Mouse (Mus musculus): ENCODE results near the gene Fcnb. TPM values are rescaled to one million over a fixed set of nuclear protein-coding genes. Genes with fewer than 3 reads are reported as not detected.

The Fcnb gene
- polyA plus RNA-seq, 1 experiment from 2014 or later, result 0.15 TPM

- Histone ChIP-seq H3K4me2 (ENCODE audit: low read length) (no peak overlapping the region), H3K27me3 (replicated peaks; ENCODE audit: control insufficient read depth, insufficient read depth, low read length) (no peaks in the 10 kb centered on the region), H3K9me3 (ENCODE audit: control insufficient read depth, low read length) (no peaks in the 10 kb centered on the region), H3K27ac (ENCODE audit: low read depth) (no peak overlapping the region), H3K4me3 (ENCODE audit: low read depth, low read length) (no peak overlapping the region), H3K4me1 (replicated peaks; ENCODE audit: control insufficient read depth, insufficient read depth, low read length) (no peaks in the 10 kb centered on the region), H3K9ac (ENCODE audit: low read length) (no peak overlapping the region), H3K36me3 (ENCODE audit: control insufficient read depth, insufficient read depth, low read length) (peaks cover 96% of the 10 kb centered on the region)
- DNase-seq (ENCODE audit: low spot score) (no peak), ATAC-seq (replicated peaks; ENCODE audit: low FRiP score, low TSS enrichment, low read depth) (no peak)
- 88% methylated on average over 9 of the region's 9 CpGs for WGBS
These were observed 52.8 kb downstream of the Fcnb start for GRCm38 (mm10) chr2:28031860-28032259.

Other genes starting within 250 kb of the Fcnb start
- 118 and 124 TPM in 2 replicates for gene Col5a1, start 198.5 kb downstream of the Fcnb start, polyA plus RNA-seq (2014; fragmentation: Nextera tagmentation; extraction: Ambion mirVana)
- gene Olfm1, start 108.1 kb upstream of the Fcnb start, polyA plus RNA-seq (2014; fragmentation: Nextera tagmentation; extraction: Ambion mirVana), result 22.8 and 26.0 TPM in 2 replicates